Mouse (Mus musculus) hindbrain, embryonic 14.5 days (tissue): ENCODE results near the gene Carmil1. TPM values are rescaled to one million over a fixed set of nuclear protein-coding genes. Genes with fewer than 3 reads are reported as not detected.

Experiments used
- ATAC-seq: fragments of 200-750 bp; cut with Nextera tagmentation; 2 replicates; pipeline ENCODE4 v1.8.0; 2017; ENCODE audit warnings: moderate number of reproducible peaks, mild to moderate bottlenecking, moderate TSS enrichment, moderate library complexity; ENCODE audit not compliant: low FRiP score
- DNase-seq: peaks from one replicate; pipeline ENCODE4 v3.0.0-alpha.2; 2015; ENCODE audit warnings: low spot score
- H3K27ac ChIP-seq: fragments of 300-500 bp; sonication (generic); 2 replicates; pipeline ENCODE4 v1.5.1; 2014; ENCODE audit warnings: mild to moderate bottlenecking, moderate library complexity
- H3K27me3 ChIP-seq: fragments of 300-500 bp; sonication (generic); 2 replicates; pipeline ENCODE4 v1.6.1; 2014; ENCODE audit warnings: mild to moderate bottlenecking, low read length, mixed read lengths; ENCODE audit not compliant: control insufficient read depth, insufficient read depth
- H3K36me3 ChIP-seq: fragments of 300-500 bp; sonication (generic); replicated peaks from 2 replicates; pipeline ENCODE4 v1.6.1; 2014; ENCODE audit not compliant: control insufficient read depth, insufficient read depth
- H3K4me1 ChIP-seq: fragments of 300-500 bp; sonication (generic); replicated peaks from 2 replicates; pipeline ENCODE4 v1.6.1; 2014; ENCODE audit warnings: antibody characterized with exemption, low read length, mixed read lengths; ENCODE audit not compliant: control insufficient read depth, insufficient read depth
- H3K4me2 ChIP-seq: fragments of 300-500 bp; sonication (generic); replicated peaks from 2 replicates; pipeline ENCODE4 v1.6.1; 2014; ENCODE audit warnings: mild to moderate bottlenecking, moderate library complexity
- H3K4me3 ChIP-seq: fragments of 300-500 bp; sonication (generic); replicated peaks from 2 replicates; pipeline ENCODE4 v1.5.1; 2014; ENCODE audit warnings: mild to moderate bottlenecking, low read length
- H3K9ac ChIP-seq: fragments of 300-500 bp; sonication (generic); 2 replicates; pipeline ENCODE4 v1.6.1; 2014
- H3K9me3 ChIP-seq: fragments of 300-500 bp; sonication (generic); 2 replicates; pipeline ENCODE4 v1.6.1; 2016; ENCODE audit warnings: low read length; ENCODE audit not compliant: control insufficient read depth
- WGBS: fragments of 180-500 bp; shearing (Covaris S2); extraction: QIAGEN DNeasy Blood & Tissue Kit; methylation state at CpG from one replicate; pipeline ENCODE4 v1.1.7; 2014; 5-methylcytosine and 5-hydroxymethylcytosine counted together
- polyA plus RNA-seq: library from polyadenylated mRNA; unstranded; fragments of >200 nt; fragmentation: Nextera tagmentation; extraction: Ambion mirVana; gene quantifications from 2 replicates; pipeline ENCODE4 v1.2.1, GENCODE M21; 2014

Carmil1 gene
- polyA plus RNA-seq, 1 experiment from 2014 or later = 38.7 TPM

DNA sequence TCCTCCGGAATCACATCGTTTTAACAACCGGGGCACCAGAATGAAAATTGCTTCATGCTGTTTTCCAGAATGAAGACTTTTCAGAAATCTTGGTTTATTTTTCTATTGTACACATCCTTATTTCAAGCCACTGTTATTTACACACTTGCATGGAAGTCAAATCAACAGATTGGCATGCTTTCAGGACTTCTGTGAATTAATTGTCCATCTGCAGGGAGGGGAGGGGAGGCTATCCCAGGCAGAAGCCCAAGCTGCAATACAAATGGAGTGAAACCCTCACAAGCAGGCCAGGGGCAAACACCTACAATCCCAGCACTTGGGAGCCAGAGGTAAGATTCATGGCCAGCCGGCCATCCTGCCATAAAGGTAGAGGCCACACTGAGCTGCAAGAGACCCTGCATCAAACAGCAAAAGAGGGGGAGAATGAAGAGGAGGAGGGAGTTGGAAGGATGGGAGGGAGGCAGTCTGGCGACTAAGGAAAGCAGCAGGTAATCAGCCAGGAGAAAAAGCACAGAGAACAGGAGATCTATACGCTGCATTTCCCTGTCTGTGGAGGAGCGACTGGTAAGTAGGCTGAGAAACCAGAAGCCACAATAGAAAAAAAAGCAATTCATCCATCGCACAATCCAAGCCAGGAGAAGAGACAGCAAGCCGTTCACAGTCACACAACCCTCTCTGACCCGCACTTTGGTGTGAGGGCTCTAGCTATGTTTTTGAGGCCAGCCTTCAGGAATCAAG, 48.7 kb downstream of the Carmil1 start:
- Histone ChIP-seq H3K4me1 (no peaks in the 10 kb centered on the region; the same call in 1 of the 2 replicates), H3K36me3 (no peaks in the 10 kb centered on the region), H3K4me3 (no peak overlapping the region), H3K27me3 (no peaks in the 10 kb centered on the region), H3K27ac (no peak overlapping the region), H3K9me3 (no peaks in the 10 kb centered on the region), H3K4me2 (no peak overlapping the region), H3K9ac (no peak overlapping the region)
- 87% methylated on average over 10 of the region's 10 CpGs for WGBS
- DNase-seq (no peak), ATAC-seq (no peak)

DNA sequence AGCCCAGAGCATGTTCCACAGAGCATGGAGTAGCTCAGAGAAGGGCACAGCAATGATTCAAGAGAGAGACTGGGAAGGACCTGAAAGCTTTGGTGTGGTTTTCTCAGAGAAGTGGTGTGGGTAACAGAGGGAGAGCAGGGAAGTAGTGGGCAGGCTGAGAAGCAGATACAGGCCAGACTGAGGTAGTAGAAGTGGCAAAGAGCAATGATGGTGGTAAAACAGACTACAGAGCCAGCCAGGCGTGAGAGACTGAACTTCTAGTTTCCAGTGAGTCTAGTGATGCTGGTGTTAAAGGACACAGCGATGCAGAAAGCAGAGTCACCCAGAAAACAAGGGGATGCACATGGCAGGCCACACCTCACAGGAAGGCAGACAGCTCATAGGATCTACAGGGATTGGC, 49.4 kb downstream of the Carmil1 start:
- no peaks in the 10 kb centered on the region; the same call in 1 of the 2 replicates for H3K4me1 ChIP-seq
- H3K9me3 ChIP-seq = peaks cover 4% of the 10 kb centered on the region; the same call in 1 of the 2 replicates
- ATAC-seq (no peak), DNase-seq (no peak)
- no peak overlapping the region for H3K4me3 ChIP-seq
- H3K27ac ChIP-seq = no peak overlapping the region
- no peaks in the 10 kb centered on the region for H3K36me3 ChIP-seq
- H3K4me2 ChIP-seq = no peak overlapping the region
- no peak overlapping the region for H3K9ac ChIP-seq
- 96% methylated on average over 2 of the region's 2 CpGs for WGBS
- no peaks in the 10 kb centered on the region for H3K27me3 ChIP-seq

DNA sequence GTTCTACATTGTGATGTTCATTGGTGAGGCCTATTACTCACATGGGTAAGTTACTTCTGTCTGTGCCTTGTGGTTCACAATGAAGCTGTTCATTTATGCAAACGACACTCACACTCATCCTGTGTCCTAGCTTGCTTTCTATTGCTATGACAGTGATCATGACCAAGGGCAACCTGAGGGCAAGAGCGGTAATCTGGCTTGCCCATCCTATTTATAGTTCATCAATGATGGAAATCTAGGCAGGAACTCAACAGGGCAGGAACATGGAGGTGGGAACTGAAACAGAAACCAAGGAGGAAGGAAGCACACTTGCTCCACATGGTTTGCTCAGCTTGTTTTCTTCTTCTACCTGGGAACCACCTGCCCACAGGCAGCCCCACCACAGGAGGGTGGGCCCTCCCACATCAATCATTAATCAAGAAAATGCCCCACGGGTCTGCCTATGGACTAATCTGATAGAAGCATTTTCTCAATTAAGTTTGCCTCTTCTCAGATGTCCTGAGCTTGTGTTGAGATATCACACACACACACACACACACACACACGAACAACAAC, 50.0 kb downstream of the Carmil1 start:
- Histone ChIP-seq H3K27me3 (no peaks in the 10 kb centered on the region), H3K9ac (no peak overlapping the region), H3K9me3 (peaks cover 7% of the 10 kb centered on the region; the same call in 1 of the 2 replicates), H3K4me1 (no peaks in the 10 kb centered on the region; the same call in 1 of the 2 replicates), H3K27ac (no peak overlapping the region), H3K36me3 (no peaks in the 10 kb centered on the region), H3K4me2 (no peak overlapping the region), H3K4me3 (no peak overlapping the region)
- WGBS = 88% methylated on average over 4 of the region's 4 CpGs
- ATAC-seq (no peak), DNase-seq (no peak)

DNA sequence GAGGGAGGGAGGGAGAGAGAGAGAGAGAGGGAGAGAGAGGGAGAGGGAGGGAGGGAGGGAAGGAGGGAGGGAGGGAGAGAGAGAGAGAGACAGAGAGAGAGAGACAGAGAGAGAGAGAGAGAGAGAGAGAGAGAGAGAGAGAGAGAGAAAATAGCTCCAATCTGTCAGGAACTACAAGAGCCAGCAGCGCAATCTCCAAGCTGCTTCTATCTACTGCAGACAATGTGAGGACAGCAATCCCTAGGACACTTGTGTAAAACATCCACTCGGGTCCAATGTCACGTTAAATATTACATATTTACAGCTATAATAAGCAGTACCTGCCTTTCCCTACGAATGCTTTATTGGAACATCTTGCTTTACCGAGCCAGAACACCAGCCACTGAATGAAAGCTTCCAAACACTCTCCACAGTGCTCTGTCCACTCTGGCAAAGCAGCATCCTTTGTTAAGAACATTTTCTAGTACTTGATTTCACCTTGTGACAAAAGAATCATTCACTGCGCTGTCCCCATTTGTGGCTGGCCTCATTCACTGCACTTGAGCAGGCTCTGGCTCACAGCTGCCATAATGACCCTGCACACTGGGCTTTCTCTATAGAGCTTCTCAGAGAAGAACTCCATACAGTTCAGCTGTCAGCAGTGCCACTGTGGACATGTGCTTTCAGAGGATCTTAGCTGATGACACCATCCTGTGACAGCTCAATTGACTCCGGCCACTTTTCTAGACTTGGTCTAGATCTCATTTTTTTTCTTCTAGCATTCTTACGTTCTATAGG, 57.0 kb downstream of the Carmil1 start:
- Histone ChIP-seq H3K9ac (no peak overlapping the region), H3K27ac (no peak overlapping the region), H3K4me2 (no peak overlapping the region), H3K4me1 (peaks cover 5% of the 10 kb centered on the region; the same call in 1 of the 2 replicates), H3K36me3 (no peaks in the 10 kb centered on the region), H3K4me3 (no peak overlapping the region), H3K27me3 (no peaks in the 10 kb centered on the region), H3K9me3 (peaks cover 7% of the 10 kb centered on the region; the same call in 1 of the 2 replicates)
- ATAC-seq (peak; percentile 34; the same call in 1 of the 2 replicates), DNase-seq (no peak)
- 66% methylated on average over 8 of the region's 8 CpGs for WGBS

DNA sequence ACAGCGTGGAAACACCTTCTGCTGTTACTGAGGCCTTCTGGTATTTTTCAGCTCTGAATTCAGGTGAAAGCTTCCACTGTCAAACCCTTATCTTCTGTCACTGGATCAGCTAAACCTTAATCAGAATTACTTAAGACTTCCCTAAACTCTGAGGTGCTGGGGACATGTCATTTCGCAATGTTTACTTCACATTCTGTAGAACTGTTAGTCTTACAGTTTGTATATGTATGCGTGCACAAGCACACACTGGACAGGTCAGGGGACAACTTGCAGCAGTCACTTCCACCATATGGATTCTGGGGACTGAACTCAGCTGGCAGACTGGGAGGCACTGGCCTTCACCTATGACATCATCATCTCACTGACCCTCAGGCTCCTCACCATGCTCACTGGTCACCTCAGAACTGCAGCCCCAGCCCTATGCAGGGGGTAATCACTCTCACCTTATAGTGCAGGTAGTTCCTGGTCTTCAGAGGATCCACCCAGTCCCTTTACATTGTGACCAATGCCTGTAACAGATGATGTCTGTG, 60.1 kb downstream of the Carmil1 start:
- Histone ChIP-seq H3K9me3 (no peaks in the 10 kb centered on the region), H3K9ac (no peak overlapping the region), H3K4me1 (peaks cover 8% of the 10 kb centered on the region; the same call in 1 of the 2 replicates), H3K4me2 (no peak overlapping the region), H3K36me3 (no peaks in the 10 kb centered on the region), H3K27ac (no peak overlapping the region), H3K27me3 (no peaks in the 10 kb centered on the region), H3K4me3 (no peak overlapping the region)
- 88% methylated on average over 3 of the region's 3 CpGs for WGBS
- ATAC-seq (no peak), DNase-seq (no peak)

DNA sequence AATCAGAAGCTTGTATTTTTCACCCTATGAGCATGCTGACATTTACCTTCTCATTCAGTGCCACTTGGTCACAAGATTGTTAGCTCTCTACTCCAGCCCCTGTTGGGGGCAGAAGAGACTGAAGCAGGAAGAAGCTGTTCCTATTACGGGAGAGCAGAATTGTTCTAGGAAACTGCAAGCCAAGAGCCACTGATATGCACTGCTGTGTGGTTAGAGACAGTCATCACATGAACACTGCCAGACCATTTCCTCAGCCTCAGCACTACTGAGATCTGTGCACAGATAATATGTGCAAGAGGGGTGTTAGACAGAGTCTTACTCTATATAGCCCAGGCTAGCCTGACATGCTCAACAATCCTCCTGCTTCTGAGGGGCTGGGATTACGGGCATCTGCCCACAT, 69.4 kb downstream of the Carmil1 start:
- Histone ChIP-seq H3K4me2 (no peak overlapping the region), H3K27ac (no peak overlapping the region), H3K4me1 (0 out of 2 replicates have a peak, but pooled peaks cover 3% of the 10 kb centered on the region), H3K36me3 (no peaks in the 10 kb centered on the region), H3K4me3 (no peak overlapping the region), H3K9me3 (no peaks in the 10 kb centered on the region), H3K27me3 (no peaks in the 10 kb centered on the region), H3K9ac (no peak overlapping the region)
- no peak for ATAC-seq
- WGBS = 88% methylated on average over 2 of the region's 2 CpGs
- no peak for DNase-seq

DNA sequence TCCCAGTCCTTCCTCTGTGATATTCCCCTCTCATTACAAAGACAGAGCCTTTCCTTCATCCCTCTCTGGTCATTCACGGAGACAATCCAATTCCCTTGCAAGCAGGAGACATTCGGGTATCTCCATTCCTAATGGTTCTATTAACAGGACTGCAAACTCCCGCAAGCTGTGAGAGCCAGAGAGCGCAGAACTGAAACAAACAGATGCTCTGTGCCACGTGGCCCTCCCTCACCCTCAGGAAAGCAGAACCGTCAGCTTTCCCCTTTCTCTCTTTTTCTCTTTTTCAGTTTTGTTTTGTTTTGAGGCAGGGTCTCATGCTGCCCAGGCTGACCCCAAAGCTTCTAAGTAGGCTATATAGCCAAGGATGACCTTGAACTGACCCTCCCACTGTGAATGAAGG, 74.5 kb downstream of the Carmil1 start:
- Histone ChIP-seq H3K27me3 (no peaks in the 10 kb centered on the region), H3K36me3 (no peaks in the 10 kb centered on the region), H3K9ac (no peak overlapping the region), H3K4me2 (no peak overlapping the region), H3K4me3 (no peak overlapping the region), H3K9me3 (no peaks in the 10 kb centered on the region), H3K4me1 (0 out of 2 replicates have a peak, but pooled peaks cover 9% of the 10 kb centered on the region), H3K27ac (no peak overlapping the region)
- 54% methylated on average over 6 of the region's 6 CpGs for WGBS
- ATAC-seq (no peak), DNase-seq (no peak)

DNA sequence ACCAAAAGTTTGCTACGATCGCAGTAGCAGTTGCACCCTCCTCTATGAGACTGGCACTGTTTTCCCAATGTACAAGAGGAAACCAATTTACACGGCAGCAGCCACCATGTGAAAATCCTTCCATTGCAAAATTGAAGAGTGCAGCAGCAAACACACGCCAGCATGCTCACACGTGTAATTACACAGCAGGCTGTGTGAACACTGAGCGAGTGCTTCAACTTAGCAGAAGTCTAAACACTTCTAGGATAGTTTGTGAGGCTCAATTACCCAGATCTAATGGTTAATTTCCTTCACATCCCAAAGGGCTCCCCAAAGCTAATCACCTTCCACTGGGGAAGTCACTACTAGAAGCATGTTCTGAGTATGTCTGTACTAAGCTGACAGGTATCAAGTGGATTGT, 78.3 kb downstream of the Carmil1 start:
- Histone ChIP-seq H3K4me3 (no peak overlapping the region), H3K4me1 (peaks cover 20% of the 10 kb centered on the region; the same call in 1 of the 2 replicates), H3K4me2 (no peak overlapping the region), H3K9ac (no peak overlapping the region), H3K27ac (no peak overlapping the region), H3K36me3 (no peaks in the 10 kb centered on the region), H3K27me3 (no peaks in the 10 kb centered on the region), H3K9me3 (no peaks in the 10 kb centered on the region)
- DNase-seq (no peak), ATAC-seq (0 out of 2 replicates have a peak, but pooled peaks have one; percentile 37)
- WGBS = 82% methylated on average over 6 of the region's 6 CpGs
